Mouse (Mus musculus): ENCODE measurements around the gene Rbm28. TPM values are rescaled to one million over a fixed set of nuclear protein-coding genes. Genes with fewer than 3 reads are reported as not detected.

Gene Rbm28
- total RNA-seq (2021), result 10 to 100 TPM; 32.1 to 57.4 TPM

GRCm38 (mm10) chr6:29164314-29165244, at the start of gene Rbm28:
Gene Rbm28 (minus strand): TSS chr6:29165006.
- peak; percentile 81 to 87 for DNase-seq (ENCODE audit: low spot score in 2 of 2)
- intact Hi-C loops (cut with DNase I), result no loop called here

- intact Hi-C loops (cut with DNase I), result no loop called here
- no peak for DNase-seq (ENCODE audit: low spot score in 2 of 2)
These were observed 49.4 kb upstream of the Rbm28 start for GRCm38 (mm10) chr6:29214245-29214644.

- intact Hi-C loops (cut with DNase I), result no loop called here
- DNase-seq (ENCODE audit: low spot score in 2 of 2), result no peak
These were observed 48.6 kb upstream of the Rbm28 start for GRCm38 (mm10) chr6:29213436-29213835.

GRCm38 (mm10) chr6:29211806-29212492, 47.1 kb upstream of the Rbm28 start:
- DNase-seq (ENCODE audit: low spot score in 2 of 2), result peak; percentile 69 to 79
- intact Hi-C loops (cut with DNase I), result no loop called here

GRCm38 (mm10) chr6:29211146-29211545, 46.3 kb upstream of the Rbm28 start:
- intact Hi-C loops (cut with DNase I), result no loop called here
- DNase-seq (ENCODE audit: low spot score in 2 of 2), result no peak

GRCm38 (mm10) chr6:29210231-29210936, 45.6 kb upstream of the Rbm28 start:
- no peak for DNase-seq (ENCODE audit: low spot score in 2 of 2)
- intact Hi-C loops (cut with DNase I), result no loop called here

- intact Hi-C loops (cut with DNase I), result no loop called here
- no peak for DNase-seq (ENCODE audit: low spot score in 2 of 2)
These were observed 43.4 kb upstream of the Rbm28 start for GRCm38 (mm10) chr6:29208178-29208577.

- DNase-seq (ENCODE audit: low spot score in 2 of 2), result no peak
- intact Hi-C loops (cut with DNase I), result no loop called here
These were observed 42.2 kb upstream of the Rbm28 start for GRCm38 (mm10) chr6:29207017-29207416.

GRCm38 (mm10) chr6:29206006-29206405, 41.2 kb upstream of the Rbm28 start:
- intact Hi-C loops (cut with DNase I), result no loop called here
- DNase-seq (ENCODE audit: low spot score in 2 of 2), result no peak

GRCm38 (mm10) chr6:29204932-29205614, 40.3 kb upstream of the Rbm28 start:
- DNase-seq (ENCODE audit: low spot score in 2 of 2), result no peak

GRCm38 (mm10) chr6:29203861-29204585, 39.2 kb upstream of the Rbm28 start:
- intact Hi-C loops (cut with DNase I), result loop anchor here (2.0 kb wide), 1 partner anchor 75 kb away; the partner anchor contains the start of gene Fam71f2
- no peak for DNase-seq (ENCODE audit: low spot score in 2 of 2)

More at GRCm38 (mm10) chr6:29204932-29205614, 40.3 kb upstream of the Rbm28 start:
- intact Hi-C loops (cut with DNase I), result loop anchor here (1.0 to 2.0 kb wide), 2 partner anchors 35 to 74 kb away; partner anchors contain the start of gene Fam71f2

GRCm38 (mm10) chr6:29203096-29203495, 38.3 kb upstream of the Rbm28 start:
- intact Hi-C loops (cut with DNase I), result no loop called here

GRCm38 (mm10) chr6:29201988-29202387, 37.2 kb upstream of the Rbm28 start:
- DNase-seq (ENCODE audit: low spot score in 2 of 2), result no peak
- intact Hi-C loops (cut with DNase I), result no loop called here

More at GRCm38 (mm10) chr6:29203096-29203495, 38.3 kb upstream of the Rbm28 start:
- no peak for DNase-seq (ENCODE audit: low spot score in 2 of 2)

GRCm38 (mm10) chr6:29201341-29201740, 36.5 kb upstream of the Rbm28 start:
- DNase-seq (ENCODE audit: low spot score in 2 of 2), result no peak
- intact Hi-C loops (cut with DNase I), result no loop called here

GRCm38 (mm10) chr6:29200496-29200895, 35.7 kb upstream of the Rbm28 start:
- no peak for DNase-seq (ENCODE audit: low spot score in 2 of 2)
- intact Hi-C loops (cut with DNase I), result no loop called here

GRCm38 (mm10) chr6:29199223-29199855, 34.5 kb upstream of the Rbm28 start:
- intact Hi-C loops (cut with DNase I), result no loop called here
- DNase-seq (ENCODE audit: low spot score in 2 of 2), result no peak

- DNase-seq (ENCODE audit: low spot score in 2 of 2), result peak; percentile 86 to 90
- intact Hi-C loops (cut with DNase I), result loop anchor here (1.0 kb wide), 1 partner anchor 32 kb away; no protein-coding TSS in a partner anchor
These were observed 33.8 kb upstream of the Rbm28 start for GRCm38 (mm10) chr6:29198309-29199222.
